Mouse (Mus musculus): ENCODE measurements around the gene Aldh6a1.

DNA sequence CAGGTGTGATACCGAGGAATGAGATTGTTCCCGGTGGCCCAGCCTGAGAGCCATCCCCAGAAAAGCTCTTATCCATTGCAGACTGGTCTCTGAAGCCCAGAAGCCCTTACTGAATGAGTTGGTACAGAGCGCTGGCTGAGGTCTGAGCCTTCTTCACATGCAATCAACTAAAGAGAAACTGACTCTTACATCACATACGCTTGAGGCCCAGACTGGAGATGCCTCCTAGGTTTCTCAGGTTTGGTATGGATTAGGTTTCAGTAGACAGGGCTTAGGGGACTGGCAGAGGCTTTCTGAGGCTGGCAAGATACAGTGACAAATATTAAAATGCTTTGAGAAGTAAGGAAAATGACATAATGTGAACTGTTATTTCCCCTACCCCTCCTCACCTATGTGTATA is 65.4 kb downstream of the Aldh6a1 start:
- TF ChIP-seq GATA1 (IDR thresholded peaks at IDR 0.05; ENCODE audit: low read length) (no peak), TAL1 (IDR thresholded peaks at IDR 0.05; ENCODE audit: low read length) (no peak)
